Mouse (Mus musculus) urinary bladder, postnatal 36 days (tissue): Measurements from ENCODE around the gene Snrpb2.
A peak's percentile ranks its signal among the peaks of the same experiment; 100 is the strongest.

Experiments used
- DNase-seq, 2 experiments: peaks; one replicate each; pipeline ENCODE4 v3.0.0; 2022; ENCODE audit warnings: low spot score in 2 of 2, mixed read lengths in 1 of 2

Gene Snrpb2

GRCm38 (mm10) chr2:143093726-143094125 is 30.9 kb downstream of the Snrpb2 start:
- peak; percentile 2 to 9 for DNase-seq

GRCm38 (mm10) chr2:143094761-143095160 is 31.9 kb downstream of the Snrpb2 start:
- DNase-seq, result no peak

GRCm38 (mm10) chr2:143097170-143097569 is 34.3 kb downstream of the Snrpb2 start:
- no peak for DNase-seq

- DNase-seq, result no peak
Measured at GRCm38 (mm10) chr2:143113859-143114258, 51.0 kb downstream of the Snrpb2 start.

- no peak for DNase-seq
Measured at GRCm38 (mm10) chr2:143114716-143115115, 51.9 kb downstream of the Snrpb2 start.

- DNase-seq, result no peak
Measured at GRCm38 (mm10) chr2:143117453-143117852, 54.6 kb downstream of the Snrpb2 start.

- no peak for DNase-seq
Measured at GRCm38 (mm10) chr2:143118221-143118620, 55.4 kb downstream of the Snrpb2 start.
